In genomic region chr13:42671651-42672290, GRCm38 (mm10) we compare ENCODE assay signal across 11 mouse cellular contexts. TPM values are rescaled to one million over a fixed set of nuclear protein-coding genes. Genes with fewer than 3 reads are reported as not detected.
DNase-seq lines count a peak whose midpoint lies in the region; ATAC-seq lines count a peak whose summit lies in the region.
"Had no signal": no experiment of that assay in that cellular context is flagged by ENCODE, and none has a peak within 500 bp of the region (broad histone marks: within the 10 kb centered on the region; RNA-seq: fewer than 3 reads in every experiment).

No protein-coding gene starts in this region.

- peak; percentile 52; the same call in 1 of the 2 replicates for ATAC-seq in hindbrain, embryonic 16.5 days
- ATAC-seq: inflammation-experienced regulatory T-cells, adult 6 months had no signal

- intact Hi-C loops in left cerebral cortex, postnatal 36 days (cut with DNase I) = no loop called here

- H3K36me3 ChIP-seq in hindbrain, embryonic 16.5 days (ENCODE audit: control insufficient read depth, insufficient read depth, low read length) = no peaks in the 10 kb centered on the region
- H3K36me3 ChIP-seq in hindbrain, embryonic 10.5 days = no peaks in the 10 kb centered on the region
- H3K36me3 ChIP-seq: limb, embryonic 15.5 days; midbrain, embryonic 12.5 days had no signal

- H3K9ac ChIP-seq in hindbrain, embryonic 16.5 days (ENCODE audit: low read depth, low read length) = no peak overlapping the region
- H3K9ac ChIP-seq: limb, embryonic 15.5 days; midbrain, embryonic 12.5 days had no signal

- DNase-seq in hindbrain, embryonic 10.5 days (ENCODE audit: low spot score) = no peak
- DNase-seq in brain, adult 2 months (ENCODE audit: low read depth, low spot score) = peak; percentile 85
- DNase-seq in cerebellum, adult 9-11 months = peak; percentile 65
- DNase-seq in left cerebral cortex, postnatal 36 days (ENCODE audit: low spot score in 2 of 2) = peak; percentile 59 to 62
- DNase-seq in adrenal gland, adult 8-10 months = no peak
- DNase-seq in kidney, adult 8-10 months = no peak
- DNase-seq in Muller cell, postnatal 12 days (ENCODE audit: inconsistent ontology term) = no peak

- H3K4me1 ChIP-seq in hindbrain, embryonic 16.5 days (ENCODE audit: control insufficient read depth, insufficient read depth, low read depth, low read length) = peaks cover 5% of the 10 kb centered on the region
- H3K4me1 ChIP-seq in hindbrain, embryonic 10.5 days (replicated peaks) = 0 out of 2 replicates have a peak, but pooled peaks cover 3% of the 10 kb centered on the region
- H3K4me1 ChIP-seq: limb, embryonic 15.5 days had no signal

- H3K4me2 ChIP-seq in hindbrain, embryonic 16.5 days (ENCODE audit: low read length) = peak overlapping the region; percentile 22
- H3K4me2 ChIP-seq: limb, embryonic 15.5 days; midbrain, embryonic 12.5 days had no signal

- H3K27me3 ChIP-seq in hindbrain, embryonic 16.5 days (replicated peaks; ENCODE audit: control insufficient read depth, insufficient read depth, low read length) = no peaks in the 10 kb centered on the region
- H3K27me3 ChIP-seq in hindbrain, embryonic 10.5 days (ENCODE audit: insufficient read depth, poor library complexity, severe bottlenecking) = no peaks in the 10 kb centered on the region
- H3K27me3 ChIP-seq: limb, embryonic 15.5 days; midbrain, embryonic 12.5 days had no signal

- 0 out of 2 replicates have a peak overlapping the region, but pooled peaks have one; percentile 18 for H3K27ac ChIP-seq in hindbrain, embryonic 16.5 days (ENCODE audit: low read depth, low read length)
- H3K27ac ChIP-seq in hindbrain, embryonic 10.5 days = no peak overlapping the region
- H3K27ac ChIP-seq: limb, embryonic 15.5 days; midbrain, embryonic 12.5 days had no signal

- 46% methylated on average over 10 of the region's 10 CpGs for WGBS in hindbrain, embryonic 16.5 days
- 63% methylated on average over 10 of the region's 10 CpGs for WGBS in hindbrain, embryonic 10.5 days

- no peak overlapping the region for H3K4me3 ChIP-seq in hindbrain, embryonic 16.5 days (ENCODE audit: low read length)
- H3K4me3 ChIP-seq in hindbrain, embryonic 10.5 days = no peak overlapping the region
- H3K4me3 ChIP-seq: limb, embryonic 15.5 days; midbrain, embryonic 12.5 days had no signal

- no peaks in the 10 kb centered on the region for H3K9me3 ChIP-seq in hindbrain, embryonic 16.5 days (ENCODE audit: control insufficient read depth, low read length)
- no peaks in the 10 kb centered on the region for H3K9me3 ChIP-seq in hindbrain, embryonic 10.5 days
- H3K9me3 ChIP-seq: limb, embryonic 15.5 days; midbrain, embryonic 12.5 days had no signal

RNA-seq across cellular contexts. Expression of gene Phactr1, which starts 8.7 kb away (rescaled TPM):
- polyA plus RNA-seq in hindbrain, embryonic 16.5 days (2015; fragmentation: Nextera tagmentation; extraction: Ambion mirVana) = 49.7 and 49.9 TPM in 2 replicates
- 15.1 and 22.0 TPM in 2 replicates for polyA plus RNA-seq in hindbrain, embryonic 10.5 days (2016; fragmentation: Nextera tagmentation; extraction: Ambion mirVana)
- 100 to 1,000 TPM; 499 to 557 TPM for total RNA-seq in left cerebral cortex, postnatal 36 days (2021)
- 10 to 100 TPM in 2 of 4 experiments, 1 to 10 TPM in 2; 7.6 to 17.8 (median 12.5) TPM for total RNA-seq in adrenal gland, adult 8-10 months (2022)

Comparison
In these comparisons a context has a peak if more than half of its experiments do, and no peak if none do; other contexts are left out.
1. DNase-seq: peak in brain, adult 2 months (single experiment), cerebellum, adult 9-11 months (single experiment) and left cerebral cortex, postnatal 36 days (2 of 2); none in hindbrain, embryonic 10.5 days (single experiment), adrenal gland, adult 8-10 months (single experiment), kidney, adult 8-10 months (0 of 2) and Muller cell, postnatal 12 days (single experiment).
2. RNA of gene Phactr1, which starts 8.7 kb away (total RNA-seq): 499 to 557 TPM in left cerebral cortex, postnatal 36 days; 7.6 to 17.8 TPM in adrenal gland, adult 8-10 months; every median in the first group is over 10 times any median in the second.